Mouse (Mus musculus): Measurements from ENCODE around the gene Tex9.

The Tex9 gene

DNA sequence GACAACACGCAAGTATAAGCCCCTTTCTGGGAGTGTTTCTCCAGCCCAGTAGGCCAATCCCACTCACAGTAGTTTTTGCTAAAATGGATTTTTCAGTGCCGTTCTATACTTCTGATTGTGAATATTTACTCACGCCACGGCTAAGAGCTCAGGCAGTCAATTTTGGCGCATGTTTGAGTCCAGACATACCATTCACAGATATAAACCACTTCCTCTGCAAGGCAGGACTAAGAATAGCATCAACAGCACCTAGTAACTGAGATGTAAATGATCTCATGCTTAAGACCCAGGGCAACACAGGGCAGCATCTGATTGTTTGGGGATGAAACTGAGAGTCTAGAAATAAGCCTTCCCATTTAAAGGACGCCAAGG is at the start of gene Tex9:
Gene Tex9, minus strand, starts transcription at position 19 of the 372 bp plus-strand sequence.
- DNase-seq = no peak

- peak; percentile 26 to 39 for DNase-seq
Measured at GRCm38 (mm10) chr9:72537086-72537485, 45.1 kb upstream of the Tex9 start.

DNA sequence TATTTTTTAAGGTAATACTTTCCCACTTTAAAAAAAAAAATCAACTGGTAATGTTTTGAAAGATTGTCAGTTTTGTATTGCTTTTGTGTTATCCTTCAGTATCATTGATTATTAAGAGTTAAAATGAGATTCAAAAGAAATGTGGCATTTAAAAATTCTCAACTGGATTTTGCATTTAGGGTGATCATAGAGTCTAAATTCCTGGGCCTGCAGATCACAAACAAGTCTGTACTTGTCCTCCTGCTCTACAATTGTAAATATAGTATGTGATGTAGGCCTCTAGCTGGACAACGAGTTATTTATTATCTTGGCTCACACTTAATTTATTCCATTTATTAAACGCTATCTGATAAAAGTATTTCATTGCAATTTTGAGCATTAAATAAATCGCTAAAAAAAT is 43.4 kb upstream of the Tex9 start:
- no peak for DNase-seq

GRCm38 (mm10) chr9:72534985-72535384 is 43.0 kb upstream of the Tex9 start:
- DNase-seq = no peak

DNA sequence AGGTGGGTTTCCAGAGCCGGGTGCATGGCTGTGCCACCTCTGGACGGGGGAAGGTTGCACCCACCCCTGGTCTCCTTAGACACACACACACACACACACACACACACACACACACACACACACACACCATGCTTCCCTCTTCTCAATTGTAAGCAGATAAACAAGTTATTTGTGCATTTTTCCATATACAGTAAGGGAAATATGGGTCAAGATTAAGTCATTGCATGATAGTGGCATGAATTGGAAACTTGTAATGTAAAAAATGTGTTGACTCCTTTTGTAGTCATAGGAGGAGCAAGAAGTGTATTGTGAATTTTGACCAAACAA is 41.0 kb upstream of the Tex9 start:
- no peak for DNase-seq

DNA sequence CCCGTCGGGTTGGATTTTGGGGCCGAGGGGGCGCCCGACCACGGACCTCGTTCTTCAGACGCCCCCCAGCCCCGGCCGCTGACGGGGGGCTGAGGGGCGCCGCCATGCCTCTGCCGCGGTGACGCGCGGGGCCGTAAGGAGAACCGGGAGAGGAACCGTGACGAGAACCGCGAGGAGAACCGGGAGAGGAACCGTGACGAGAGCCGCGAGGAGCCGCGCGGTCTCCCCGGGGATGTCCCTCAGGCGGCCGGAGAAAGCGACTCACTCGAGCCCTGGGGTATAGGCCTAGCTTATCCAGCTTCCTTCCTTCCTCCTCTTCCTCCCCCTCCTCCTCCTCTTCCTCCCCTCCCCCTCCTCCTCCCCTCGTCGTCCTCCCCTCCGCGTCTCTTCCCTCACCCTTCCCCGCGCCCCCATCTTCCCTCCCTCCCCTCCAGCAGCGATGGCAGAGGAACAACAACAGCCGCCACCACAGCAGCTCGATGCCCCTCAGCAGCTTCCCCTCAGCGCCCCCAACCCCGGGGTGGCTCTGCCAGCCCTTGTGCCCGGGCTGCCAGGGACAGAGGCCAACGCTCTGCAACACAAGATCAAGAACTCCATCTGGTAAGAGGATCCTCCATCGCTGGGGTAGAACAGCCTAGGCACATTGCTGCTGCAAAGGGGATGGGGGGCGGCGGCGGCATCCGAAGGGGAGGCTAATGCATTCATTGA is 40.5 kb upstream of the Tex9 start:
- peak; percentile 25 to 26 for DNase-seq

- DNase-seq = peak; percentile 65 to 70
Measured at GRCm38 (mm10) chr9:72531996-72532380, 40.0 kb upstream of the Tex9 start, which contains the start of gene Rfx7. Gene Rfx7 (plus strand): TSS chr9:72532240.

GRCm38 (mm10) chr9:72531291-72531995 is 39.4 kb upstream of the Tex9 start:
- peak; percentile 79 to 83 for DNase-seq

DNA sequence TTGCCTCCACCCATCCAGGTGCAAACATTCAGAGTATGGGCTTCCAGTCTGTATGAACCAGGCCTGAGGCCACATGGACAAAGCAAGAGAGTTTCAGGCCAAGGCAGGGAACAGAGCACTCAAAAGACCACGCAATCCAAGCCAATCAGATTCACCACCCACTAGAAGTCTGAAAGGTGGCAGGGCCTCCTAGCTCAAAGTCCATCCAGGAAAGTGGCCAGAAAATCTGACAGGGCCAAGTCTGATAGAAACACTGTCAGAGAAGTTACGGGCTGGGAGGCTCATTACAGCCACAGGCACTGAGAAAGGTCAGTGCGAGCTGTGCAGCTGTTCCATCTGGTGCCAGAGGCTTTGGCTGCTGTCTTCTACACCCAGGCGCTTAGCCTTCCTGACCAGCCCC is 38.8 kb upstream of the Tex9 start:
- DNase-seq = peak; percentile 80 to 81

DNA sequence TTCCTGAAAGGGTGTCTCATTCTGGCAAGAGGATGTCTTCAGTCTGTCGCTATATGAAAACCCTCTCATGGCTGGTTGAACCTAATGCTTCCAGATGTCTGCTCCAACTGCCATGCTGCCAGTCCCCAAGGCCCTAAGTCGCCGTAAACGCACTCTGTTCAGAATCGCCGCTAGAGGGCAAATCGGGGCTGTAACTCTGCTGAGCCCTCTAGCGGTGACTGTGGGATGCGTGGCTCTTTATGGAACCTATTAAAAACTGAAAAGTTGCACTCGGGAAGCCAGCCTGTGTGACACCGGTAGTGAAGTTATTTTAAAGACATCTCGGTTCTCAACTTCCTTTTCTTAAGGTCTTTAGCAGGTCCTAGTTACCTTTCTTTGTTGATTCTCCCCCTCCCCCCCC is 38.2 kb upstream of the Tex9 start:
- peak; percentile 82 to 90 for DNase-seq

GRCm38 (mm10) chr9:72526091-72526490 is 34.1 kb upstream of the Tex9 start:
- DNase-seq = no peak

- no peak for DNase-seq
Measured at GRCm38 (mm10) chr9:72520849-72521248, 28.8 kb upstream of the Tex9 start.

DNA sequence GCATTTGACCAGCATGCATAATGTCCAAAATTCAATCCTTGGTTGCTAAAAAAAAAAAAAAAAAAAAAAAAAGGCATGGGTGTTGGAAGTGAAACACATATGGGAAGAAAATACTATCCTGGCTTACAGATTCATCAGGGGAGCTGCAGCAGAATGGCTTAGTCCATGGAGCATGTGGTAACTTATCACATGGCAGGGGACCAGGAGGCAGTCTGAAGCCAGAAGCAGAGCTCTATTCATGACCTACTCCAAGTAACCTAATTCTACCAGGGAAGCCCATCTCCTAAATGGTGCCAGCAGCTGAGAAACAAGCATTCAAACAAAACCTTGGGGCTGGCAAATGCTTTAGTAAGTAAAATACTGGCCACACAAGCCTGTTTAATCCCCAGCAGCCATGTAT is 27.2 kb upstream of the Tex9 start:
- no peak for DNase-seq

- DNase-seq = peak in 1 of 2 experiments; percentile 45
Measured at GRCm38 (mm10) chr9:72515366-72515765, 23.4 kb upstream of the Tex9 start.

DNA sequence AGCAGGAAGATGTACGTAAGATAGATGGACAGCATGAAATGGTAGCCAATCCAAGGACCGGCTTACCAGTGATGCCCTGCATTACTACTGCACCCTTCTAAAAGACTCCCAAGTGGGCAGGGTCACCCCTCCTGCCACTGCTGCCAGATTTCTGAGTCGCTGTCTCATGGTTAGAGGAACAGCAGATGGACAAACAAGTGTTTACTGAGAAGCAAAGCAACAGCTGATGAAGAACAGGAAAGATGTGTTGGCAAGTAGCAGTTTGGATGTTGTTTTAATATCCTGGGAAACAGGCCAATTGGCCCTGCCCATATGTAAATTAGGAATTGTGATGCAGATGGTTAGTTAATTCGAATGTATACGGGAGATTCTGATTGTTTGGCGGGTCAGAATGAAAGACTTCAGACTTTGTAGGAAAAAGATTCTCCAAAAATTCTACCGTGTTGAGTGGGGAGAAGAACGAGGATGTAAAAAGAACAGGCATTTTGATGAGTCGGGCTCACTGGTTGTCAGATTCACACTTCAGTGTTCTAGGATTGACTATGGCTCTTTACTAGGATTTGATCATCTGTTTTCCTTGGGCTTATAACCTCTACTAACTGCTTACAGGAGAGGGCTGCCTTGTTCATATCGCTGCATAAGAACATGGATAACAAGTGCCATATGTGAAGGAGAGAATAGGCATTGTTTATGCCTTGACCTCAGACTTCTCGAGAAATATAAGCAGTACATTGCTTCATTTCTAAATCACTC is 20.4 kb upstream of the Tex9 start:
- no peak for DNase-seq

DNA sequence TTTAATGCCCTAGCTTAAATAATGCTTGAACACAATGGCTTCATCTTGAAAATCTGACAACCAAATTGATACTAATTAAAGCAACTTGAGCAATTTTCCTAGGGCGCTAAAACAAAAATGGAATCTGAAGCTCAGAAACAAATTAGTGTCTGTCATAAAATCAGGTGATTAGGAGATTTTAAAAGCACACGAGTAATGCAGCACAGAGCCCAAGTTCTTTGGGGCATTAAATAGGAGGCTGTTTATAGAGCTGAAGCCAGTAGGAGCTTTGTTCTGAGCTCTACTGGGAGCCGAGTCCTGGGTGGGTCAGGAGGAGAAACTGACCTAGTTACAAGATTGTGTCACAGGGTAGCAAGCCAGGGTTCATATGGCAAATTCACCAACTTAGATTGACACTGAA is 5.2 kb upstream of the Tex9 start:
- DNase-seq = no peak

DNA sequence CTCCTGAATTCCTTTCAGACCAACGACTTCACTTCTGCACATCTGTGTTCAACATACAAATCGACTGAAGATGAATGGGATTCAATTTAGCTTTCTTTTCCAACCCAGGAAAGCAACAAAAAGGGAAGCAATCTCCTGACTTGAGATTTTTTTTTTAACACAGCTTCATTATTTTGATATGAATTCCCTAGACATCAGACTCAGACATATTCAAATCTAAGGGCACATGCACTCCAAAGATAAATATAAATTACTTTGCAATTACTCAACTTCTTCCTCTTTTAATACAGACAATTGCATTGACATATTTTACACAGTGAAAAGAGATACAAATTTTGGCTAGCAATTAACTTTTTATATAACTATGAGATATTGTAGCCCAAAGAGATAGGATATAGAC is 4.7 kb upstream of the Tex9 start:
- DNase-seq = no peak

DNA sequence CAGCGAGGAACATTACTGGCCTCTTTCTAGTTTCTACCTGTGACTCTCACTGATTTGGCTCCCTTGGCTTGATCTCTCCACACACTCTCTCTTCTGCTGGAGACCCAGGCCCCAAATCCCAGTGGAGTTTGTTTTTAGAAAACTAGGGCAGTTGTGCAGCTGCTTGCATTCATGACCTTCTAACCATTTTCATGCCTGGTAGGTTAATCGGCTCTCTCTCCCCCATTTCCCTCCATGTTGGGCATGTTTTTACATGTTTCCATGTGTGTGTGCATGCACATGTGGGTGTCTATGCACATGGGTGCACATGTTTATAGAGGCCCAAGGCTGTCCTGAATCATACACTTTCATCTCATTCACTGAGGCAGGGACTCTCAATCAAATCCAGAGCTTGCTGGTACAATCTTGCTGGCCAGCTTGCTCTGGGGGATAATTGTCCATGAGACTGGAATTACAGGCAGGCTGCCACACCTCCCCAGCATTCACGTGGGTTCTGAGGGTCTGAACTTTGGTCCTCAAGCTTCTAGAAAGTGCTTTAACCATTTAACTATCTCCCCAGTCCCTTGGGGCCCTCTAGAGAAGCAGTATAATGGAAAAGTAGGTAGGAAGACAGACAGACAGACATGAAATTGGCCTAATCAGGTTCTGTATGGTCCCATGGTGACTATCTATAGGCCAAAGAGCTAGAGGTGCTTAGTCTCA is 2.1 kb upstream of the Tex9 start:
- DNase-seq = peak in 1 of 2 experiments; percentile 27

DNA sequence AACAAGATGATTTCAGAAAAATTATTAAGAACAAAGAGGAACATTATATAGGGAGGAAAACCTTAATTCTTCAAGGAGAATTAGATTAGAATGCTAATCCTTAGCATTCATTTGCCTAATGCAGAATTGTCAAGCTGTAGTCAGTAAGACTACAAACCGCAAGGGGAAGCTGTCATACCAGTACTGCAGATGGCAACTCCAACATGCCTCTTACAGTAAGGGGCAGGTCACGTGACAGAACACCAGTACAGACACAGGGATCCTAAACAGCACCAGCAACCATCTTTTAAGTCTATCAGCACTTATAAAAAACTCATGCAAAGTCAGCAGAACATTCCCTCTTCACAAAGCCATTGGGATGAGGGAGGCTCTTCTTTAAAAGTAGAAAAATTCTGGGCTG is 1.5 kb upstream of the Tex9 start:
- DNase-seq = no peak

GRCm38 (mm10) chr9:72491559-72492193 is 336 bp downstream of the Tex9 start:
- peak; percentile 92 to 96 for DNase-seq

DNA sequence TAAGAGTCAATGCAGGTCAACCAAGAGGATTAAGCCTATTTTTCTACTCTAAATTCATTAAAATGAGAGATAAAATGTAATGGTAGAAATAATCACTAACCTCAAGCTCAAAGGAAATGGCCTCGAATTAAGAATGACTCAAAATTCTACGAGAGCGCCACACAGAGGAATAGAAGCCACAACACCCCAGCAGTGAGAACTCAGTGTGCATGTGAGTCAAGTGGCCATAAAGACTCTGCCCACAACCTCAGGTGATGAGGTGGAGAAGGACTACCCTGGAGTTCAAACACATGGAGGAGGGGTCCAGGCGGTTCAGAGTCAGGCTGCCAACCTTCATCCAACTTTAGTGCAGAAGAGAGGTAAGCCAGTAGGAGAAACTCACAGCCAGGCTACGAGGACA is 2.9 kb downstream of the Tex9 start:
- DNase-seq = no peak

GRCm38 (mm10) chr9:72488523-72488922 is 3.5 kb downstream of the Tex9 start:
- no peak for DNase-seq

- DNase-seq = no peak
Measured at GRCm38 (mm10) chr9:72479276-72479675, 12.7 kb downstream of the Tex9 start.
